Mouse (Mus musculus) heart, postnatal 0 days (tissue): ENCODE data around the gene Zranb1.

Experiments used
- CTCF ChIP-seq: IDR thresholded peaks from 2 replicates; pipeline ENCODE4 v1.5.1; 2016; ENCODE audit warnings: antibody characterized with exemption, control low read depth, low read depth
- EP300 ChIP-seq: IDR thresholded peaks from 2 replicates; pipeline ENCODE4 v1.6.1; 2016; ENCODE audit warnings: antibody characterized with exemption, low read depth

DNA sequence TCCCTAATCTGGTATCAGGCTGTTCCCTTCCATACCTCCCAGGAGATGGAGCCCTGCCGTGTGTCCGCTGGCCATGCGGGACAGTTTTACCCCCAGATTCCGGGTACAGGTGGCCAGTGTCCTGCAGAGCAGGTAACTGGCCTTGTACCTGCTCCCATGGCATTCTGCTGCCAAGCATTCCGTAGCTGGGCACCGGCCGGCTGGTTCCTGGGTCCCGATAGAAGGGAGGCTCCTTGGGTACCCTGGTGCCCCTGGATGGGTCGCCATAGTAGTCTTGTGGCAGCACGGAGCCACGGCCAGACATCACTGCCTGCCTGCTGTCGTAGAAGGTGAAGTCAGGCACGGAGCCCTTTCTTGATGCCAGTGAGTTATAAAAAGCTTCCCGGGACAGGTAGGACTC, 83.7 kb downstream of the Zranb1 start:
- no peak for TF ChIP-seq CTCF
- TF ChIP-seq EP300: no peak
